Mouse (Mus musculus): ENCODE results near the gene Caap1. TPM values are rescaled to one million over a fixed set of nuclear protein-coding genes. Genes with fewer than 3 reads are reported as not detected.

Caap1 gene
- polyA plus RNA-seq, 1 experiment = 3.4 TPM

- Histone ChIP-seq H3ac (ENCODE audit: control insufficient read depth, insufficient read length, low read depth) (no peak overlapping the region), H3K4me3 (ENCODE audit: insufficient read depth, poor library complexity, severe bottlenecking) (no peak overlapping the region), H3K27me3 (ENCODE audit: control insufficient read depth, insufficient read depth, insufficient read length) (no peaks in the 10 kb centered on the region), H3K79me2 (ENCODE audit: control insufficient read depth, insufficient read depth) (no peaks in the 10 kb centered on the region), H3K79me3 (ENCODE audit: low read depth) (no peaks in the 10 kb centered on the region), H3K36me3 (ENCODE audit: control insufficient read depth, insufficient read depth) (peaks cover 42% of the 10 kb centered on the region)
- TF ChIP-seq FOSL1 (IDR thresholded peaks at IDR 0.05; ENCODE audit: insufficient read depth, low read length, poor library complexity, severe bottlenecking) = no peak
- no peak for TF ChIP-seq CEBPB (IDR thresholded peaks at IDR 0.05; ENCODE audit: low read depth)
- no peak for TF ChIP-seq MAX (IDR thresholded peaks at IDR 0.05)
- TF ChIP-seq MYOG (IDR thresholded peaks at IDR 0.05; ENCODE audit: control insufficient read depth, extremely low read depth, insufficient read length) = no peak
- TF ChIP-seq MYOD1 (IDR thresholded peaks at IDR 0.05; ENCODE audit: control insufficient read depth, insufficient read length, low read depth) = no peak
- TF ChIP-seq USF1 (IDR thresholded peaks at IDR 0.05; ENCODE audit: low read depth) = no peak
- TF ChIP-seq CTCF (IDR thresholded peaks at IDR 0.05; ENCODE audit: control insufficient read depth, insufficient read depth, insufficient read length) = no peak
These were observed 12.3 kb downstream of the Caap1 start for GRCm38 (mm10) chr4:94544321-94544720.

GRCm38 (mm10) chr4:94543041-94543440 is 13.6 kb downstream of the Caap1 start:
- Histone ChIP-seq H3K79me2 (ENCODE audit: control insufficient read depth, insufficient read depth) (no peaks in the 10 kb centered on the region), H3K27me3 (ENCODE audit: control insufficient read depth, insufficient read depth, insufficient read length) (no peaks in the 10 kb centered on the region), H3K4me3 (ENCODE audit: insufficient read depth, poor library complexity, severe bottlenecking) (no peak overlapping the region), H3ac (ENCODE audit: control insufficient read depth, insufficient read length, low read depth) (no peak overlapping the region), H3K79me3 (ENCODE audit: low read depth) (no peaks in the 10 kb centered on the region), H3K36me3 (ENCODE audit: control insufficient read depth, insufficient read depth) (peaks cover 39% of the 10 kb centered on the region)
- no peak for TF ChIP-seq MAX (IDR thresholded peaks at IDR 0.05)
- TF ChIP-seq FOSL1 (IDR thresholded peaks at IDR 0.05; ENCODE audit: insufficient read depth, low read length, poor library complexity, severe bottlenecking) = no peak
- no peak for TF ChIP-seq MYOG (IDR thresholded peaks at IDR 0.05; ENCODE audit: control insufficient read depth, extremely low read depth, insufficient read length)
- no peak for TF ChIP-seq CEBPB (IDR thresholded peaks at IDR 0.05; ENCODE audit: low read depth)
- TF ChIP-seq MYOD1 (IDR thresholded peaks at IDR 0.05; ENCODE audit: control insufficient read depth, insufficient read length, low read depth) = no peak
- TF ChIP-seq CTCF (IDR thresholded peaks at IDR 0.05; ENCODE audit: control insufficient read depth, insufficient read depth, insufficient read length) = no peak
- no peak for TF ChIP-seq USF1 (IDR thresholded peaks at IDR 0.05; ENCODE audit: low read depth)

GRCm38 (mm10) chr4:94533205-94533604 is 23.4 kb downstream of the Caap1 start:
- no peak for TF ChIP-seq MAX (IDR thresholded peaks at IDR 0.05)
- no peak for TF ChIP-seq FOSL1 (IDR thresholded peaks at IDR 0.05; ENCODE audit: insufficient read depth, low read length, poor library complexity, severe bottlenecking)
- no peak for TF ChIP-seq CTCF (IDR thresholded peaks at IDR 0.05; ENCODE audit: control insufficient read depth, insufficient read depth, insufficient read length)
- TF ChIP-seq MYOD1 (IDR thresholded peaks at IDR 0.05; ENCODE audit: control insufficient read depth, insufficient read length, low read depth) = no peak
- TF ChIP-seq MYOG (IDR thresholded peaks at IDR 0.05; ENCODE audit: control insufficient read depth, extremely low read depth, insufficient read length) = no peak
- no peak for TF ChIP-seq CEBPB (IDR thresholded peaks at IDR 0.05; ENCODE audit: low read depth)
- no peak for TF ChIP-seq USF1 (IDR thresholded peaks at IDR 0.05; ENCODE audit: low read depth)
- H3ac ChIP-seq (ENCODE audit: control insufficient read depth, insufficient read length, low read depth) = no peak overlapping the region
- H3K36me3 ChIP-seq (ENCODE audit: control insufficient read depth, insufficient read depth) = peaks cover 27% of the 10 kb centered on the region
- H3K27me3 ChIP-seq (ENCODE audit: control insufficient read depth, insufficient read depth, insufficient read length) = no peaks in the 10 kb centered on the region
- no peaks in the 10 kb centered on the region for H3K79me3 ChIP-seq (ENCODE audit: low read depth)
- no peak overlapping the region for H3K4me3 ChIP-seq (ENCODE audit: insufficient read depth, poor library complexity, severe bottlenecking)
- H3K79me2 ChIP-seq (ENCODE audit: control insufficient read depth, insufficient read depth) = no peaks in the 10 kb centered on the region

GRCm38 (mm10) chr4:94529448-94529847 is 27.1 kb downstream of the Caap1 start:
- TF ChIP-seq CEBPB (IDR thresholded peaks at IDR 0.05; ENCODE audit: low read depth) (no peak), MYOD1 (IDR thresholded peaks at IDR 0.05; ENCODE audit: control insufficient read depth, insufficient read length, low read depth) (no peak), MYOG (IDR thresholded peaks at IDR 0.05; ENCODE audit: control insufficient read depth, extremely low read depth, insufficient read length) (no peak), FOSL1 (IDR thresholded peaks at IDR 0.05; ENCODE audit: insufficient read depth, low read length, poor library complexity, severe bottlenecking) (no peak), CTCF (IDR thresholded peaks at IDR 0.05; ENCODE audit: control insufficient read depth, insufficient read depth, insufficient read length) (no peak), USF1 (IDR thresholded peaks at IDR 0.05; ENCODE audit: low read depth) (no peak), MAX (IDR thresholded peaks at IDR 0.05) (no peak)
- H3K36me3 ChIP-seq (ENCODE audit: control insufficient read depth, insufficient read depth) = peaks cover 14% of the 10 kb centered on the region
- H3K27me3 ChIP-seq (ENCODE audit: control insufficient read depth, insufficient read depth, insufficient read length) = no peaks in the 10 kb centered on the region
- peaks cover 6% of the 10 kb centered on the region for H3K79me2 ChIP-seq (ENCODE audit: control insufficient read depth, insufficient read depth)
- no peak overlapping the region for H3ac ChIP-seq (ENCODE audit: control insufficient read depth, insufficient read length, low read depth)
- no peak overlapping the region for H3K4me3 ChIP-seq (ENCODE audit: insufficient read depth, poor library complexity, severe bottlenecking)
- H3K79me3 ChIP-seq (ENCODE audit: low read depth) = peaks cover under 1% of the 10 kb centered on the region

GRCm38 (mm10) chr4:94523321-94523720 is 33.3 kb downstream of the Caap1 start:
- Histone ChIP-seq H3K27me3 (ENCODE audit: control insufficient read depth, insufficient read depth, insufficient read length) (no peaks in the 10 kb centered on the region), H3ac (ENCODE audit: control insufficient read depth, insufficient read length, low read depth) (no peak overlapping the region), H3K79me2 (ENCODE audit: control insufficient read depth, insufficient read depth) (peaks cover 6% of the 10 kb centered on the region), H3K4me3 (ENCODE audit: insufficient read depth, poor library complexity, severe bottlenecking) (no peak overlapping the region), H3K36me3 (ENCODE audit: control insufficient read depth, insufficient read depth) (peaks cover 3% of the 10 kb centered on the region), H3K79me3 (ENCODE audit: low read depth) (peaks cover 2% of the 10 kb centered on the region)
- no peak for TF ChIP-seq USF1 (IDR thresholded peaks at IDR 0.05; ENCODE audit: low read depth)
- TF ChIP-seq CEBPB (IDR thresholded peaks at IDR 0.05; ENCODE audit: low read depth) = no peak
- no peak for TF ChIP-seq MYOG (IDR thresholded peaks at IDR 0.05; ENCODE audit: control insufficient read depth, extremely low read depth, insufficient read length)
- TF ChIP-seq MAX (IDR thresholded peaks at IDR 0.05) = no peak
- no peak for TF ChIP-seq FOSL1 (IDR thresholded peaks at IDR 0.05; ENCODE audit: insufficient read depth, low read length, poor library complexity, severe bottlenecking)
- no peak for TF ChIP-seq MYOD1 (IDR thresholded peaks at IDR 0.05; ENCODE audit: control insufficient read depth, insufficient read length, low read depth)
- TF ChIP-seq CTCF (IDR thresholded peaks at IDR 0.05; ENCODE audit: control insufficient read depth, insufficient read depth, insufficient read length) = no peak

- Histone ChIP-seq H3K27me3 (ENCODE audit: control insufficient read depth, insufficient read depth, insufficient read length) (no peaks in the 10 kb centered on the region), H3K4me3 (ENCODE audit: insufficient read depth, poor library complexity, severe bottlenecking) (no peak overlapping the region), H3K79me3 (ENCODE audit: low read depth) (no peaks in the 10 kb centered on the region), H3K79me2 (ENCODE audit: control insufficient read depth, insufficient read depth) (no peaks in the 10 kb centered on the region), H3K36me3 (ENCODE audit: control insufficient read depth, insufficient read depth) (peaks cover 3% of the 10 kb centered on the region), H3ac (ENCODE audit: control insufficient read depth, insufficient read length, low read depth) (no peak overlapping the region)
- TF ChIP-seq USF1 (IDR thresholded peaks at IDR 0.05; ENCODE audit: low read depth) (no peak), CTCF (IDR thresholded peaks at IDR 0.05; ENCODE audit: control insufficient read depth, insufficient read depth, insufficient read length) (peak; percentile 15)
These were observed 39.0 kb downstream of the Caap1 start for GRCm38 (mm10) chr4:94517631-94518030.
